Mouse (Mus musculus): ENCODE measurements at regions not wholly inside any gene's neighbourhood (a gene's known extent, or its start where the extent isn't known, plus 50 kb on each side); places are given as distances from the start of the nearest gene placed in this dataset.

GRCm38 (mm10) chr9:33858511-33858910 is 627.2 kb upstream of the Kirrel3 start:
- no peak for DNase-seq (ENCODE audit: low spot score)
- Histone ChIP-seq H3K4me3 (no peak overlapping the region), H3K27ac (no peak overlapping the region), H3K36me3 (no peaks in the 10 kb centered on the region), H3K9me3 (no peaks in the 10 kb centered on the region), H3K4me1 (no peaks in the 10 kb centered on the region), H3K27me3 (ENCODE audit: insufficient read depth, poor library complexity, severe bottlenecking) (no peaks in the 10 kb centered on the region)
- WGBS, result 48% methylated on average over 5 of the region's 5 CpGs

DNA sequence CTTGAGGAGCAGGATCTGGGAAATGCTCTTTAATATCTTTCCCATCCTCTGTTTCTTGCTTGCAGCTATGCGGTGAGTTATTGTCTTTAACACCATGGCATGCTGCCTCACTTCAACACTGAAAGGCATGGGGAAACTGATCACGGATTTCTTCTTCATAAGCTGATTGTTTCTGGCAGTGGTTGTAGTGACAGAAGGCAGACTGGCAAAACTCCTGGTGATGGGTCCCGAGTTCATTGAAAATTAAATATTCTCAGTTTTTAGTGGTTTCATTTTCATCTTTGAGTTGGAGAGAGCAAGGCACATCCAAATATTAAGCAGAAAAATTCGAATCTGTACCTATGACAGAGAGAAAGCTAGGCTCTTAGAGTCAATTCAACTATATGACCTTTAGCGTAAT is 617.0 kb upstream of the Kirrel3 start:
- no peak overlapping the region for H3K27ac ChIP-seq
- WGBS, result 76% methylated on average over 5 of the region's 5 CpGs

GRCm38 (mm10) chr9:33887279-33887678 is 598.4 kb upstream of the Kirrel3 start:
- no peak for DNase-seq (ENCODE audit: low spot score)
- no peak overlapping the region for H3K4me3 ChIP-seq
- H3K36me3 ChIP-seq, result no peaks in the 10 kb centered on the region
- no peaks in the 10 kb centered on the region for H3K9me3 ChIP-seq
- no peaks in the 10 kb centered on the region for H3K4me1 ChIP-seq
- WGBS, result 69% methylated on average over 2 of the region's 2 CpGs
- H3K27me3 ChIP-seq (ENCODE audit: insufficient read depth, poor library complexity, severe bottlenecking), result no peaks in the 10 kb centered on the region
- no peak overlapping the region for H3K27ac ChIP-seq

More for the DNA sequence above, 617.0 kb upstream of the Kirrel3 start:
- Histone ChIP-seq H3K4me3 (no peak overlapping the region), H3K4me1 (no peaks in the 10 kb centered on the region), H3K36me3 (no peaks in the 10 kb centered on the region), H3K9me3 (no peaks in the 10 kb centered on the region), H3K27me3 (ENCODE audit: insufficient read depth, poor library complexity, severe bottlenecking) (no peaks in the 10 kb centered on the region)
- no peak for DNase-seq (ENCODE audit: low spot score)

- Histone ChIP-seq H3K4me1 (no peaks in the 10 kb centered on the region), H3K9me3 (no peaks in the 10 kb centered on the region), H3K27me3 (ENCODE audit: insufficient read depth, poor library complexity, severe bottlenecking) (no peaks in the 10 kb centered on the region), H3K4me3 (no peak overlapping the region), H3K36me3 (no peaks in the 10 kb centered on the region), H3K27ac (no peak overlapping the region)
- DNase-seq (ENCODE audit: low spot score), result no peak
- 66% methylated on average over 3 of the region's 3 CpGs for WGBS
These were observed 593.7 kb upstream of the Kirrel3 start for GRCm38 (mm10) chr9:33892001-33892400.

DNA sequence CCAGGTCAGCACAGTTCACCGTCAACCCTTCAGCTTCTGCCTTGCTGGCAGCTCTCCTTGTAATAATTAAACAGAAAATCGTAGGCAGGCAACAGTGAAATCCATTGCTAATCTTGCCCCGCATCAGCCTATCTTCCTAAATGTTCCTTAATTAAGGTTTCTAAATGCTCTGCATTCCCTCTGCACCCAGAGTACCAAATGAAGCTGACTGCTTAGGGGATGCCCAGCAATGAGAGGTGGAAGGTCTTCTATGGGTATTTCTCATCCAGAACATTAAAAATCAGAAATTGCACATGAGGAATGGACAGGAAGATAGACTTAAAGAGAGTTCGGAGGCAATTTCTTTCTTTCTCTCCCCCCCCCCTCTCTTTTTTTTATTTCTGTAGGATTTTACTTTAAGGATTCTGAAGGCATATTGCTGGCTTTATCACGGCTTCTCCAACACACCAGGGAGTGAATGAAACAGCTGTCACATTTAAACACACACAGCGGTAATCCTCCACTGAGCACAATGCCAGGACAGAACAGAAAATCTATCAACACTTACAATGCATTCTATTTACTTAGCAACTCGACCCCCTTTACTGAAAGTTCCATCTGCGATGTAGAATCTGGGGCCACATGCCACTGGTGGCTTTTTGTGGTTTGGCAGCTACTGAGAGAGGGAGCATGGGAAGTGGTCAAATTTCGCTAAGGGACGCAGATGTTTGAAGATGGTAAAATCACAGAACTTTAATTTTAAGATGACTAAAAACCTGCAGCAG is 584.2 kb upstream of the Kirrel3 start:
- Histone ChIP-seq H3K36me3 (no peaks in the 10 kb centered on the region), H3K4me3 (no peak overlapping the region), H3K9me3 (no peaks in the 10 kb centered on the region), H3K27me3 (ENCODE audit: insufficient read depth, poor library complexity, severe bottlenecking) (no peaks in the 10 kb centered on the region), H3K27ac (no peak overlapping the region), H3K4me1 (no peaks in the 10 kb centered on the region)
- no peak for DNase-seq (ENCODE audit: low spot score)
- WGBS, result 64% methylated on average over 10 of the region's 10 CpGs

DNA sequence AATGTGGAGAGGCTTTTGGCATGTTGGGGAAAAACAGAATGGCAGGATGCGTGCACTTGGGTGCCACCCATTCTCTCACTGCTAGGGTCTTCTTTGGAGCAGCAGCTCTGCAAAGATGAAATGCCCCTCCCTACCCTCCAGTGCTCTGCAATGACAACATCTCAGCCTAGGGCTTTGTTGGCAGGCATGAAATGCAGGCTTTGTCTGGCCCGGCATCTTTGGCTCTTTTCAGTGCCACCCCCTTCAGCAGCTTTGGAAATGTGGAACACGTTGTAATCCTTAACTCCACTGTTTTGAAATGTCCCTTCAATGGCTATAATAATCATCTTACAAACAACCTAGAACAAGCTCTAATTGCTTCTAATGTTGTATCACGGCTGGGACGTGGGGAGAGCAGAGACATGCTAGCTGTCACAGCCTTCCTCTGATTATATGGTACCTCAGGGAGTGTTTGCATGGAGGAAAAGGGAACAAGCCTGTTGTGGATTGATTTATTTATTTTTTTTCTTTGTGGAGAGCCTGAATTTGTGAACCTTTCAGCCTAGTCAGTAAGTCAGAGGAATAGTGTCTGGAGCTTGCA is 581.6 kb upstream of the Kirrel3 start:
- H3K9me3 ChIP-seq, result no peaks in the 10 kb centered on the region
- H3K36me3 ChIP-seq, result no peaks in the 10 kb centered on the region
- H3K4me1 ChIP-seq, result no peaks in the 10 kb centered on the region
- no peaks in the 10 kb centered on the region for H3K27me3 ChIP-seq (ENCODE audit: insufficient read depth, poor library complexity, severe bottlenecking)
- no peak overlapping the region for H3K27ac ChIP-seq
- no peak for DNase-seq (ENCODE audit: low spot score)
- 71% methylated on average over 5 of the region's 5 CpGs for WGBS
- no peak overlapping the region for H3K4me3 ChIP-seq

GRCm38 (mm10) chr9:33914919-33915318 is 570.8 kb upstream of the Kirrel3 start:
- H3K4me1 ChIP-seq, result no peaks in the 10 kb centered on the region
- WGBS, result 90% methylated on average over 4 of the region's 4 CpGs
- H3K4me3 ChIP-seq, result no peak overlapping the region
- no peaks in the 10 kb centered on the region for H3K9me3 ChIP-seq
- H3K27me3 ChIP-seq (ENCODE audit: insufficient read depth, poor library complexity, severe bottlenecking), result no peaks in the 10 kb centered on the region
- no peak overlapping the region for H3K27ac ChIP-seq
- no peaks in the 10 kb centered on the region for H3K36me3 ChIP-seq
- DNase-seq (ENCODE audit: low spot score), result no peak

DNA sequence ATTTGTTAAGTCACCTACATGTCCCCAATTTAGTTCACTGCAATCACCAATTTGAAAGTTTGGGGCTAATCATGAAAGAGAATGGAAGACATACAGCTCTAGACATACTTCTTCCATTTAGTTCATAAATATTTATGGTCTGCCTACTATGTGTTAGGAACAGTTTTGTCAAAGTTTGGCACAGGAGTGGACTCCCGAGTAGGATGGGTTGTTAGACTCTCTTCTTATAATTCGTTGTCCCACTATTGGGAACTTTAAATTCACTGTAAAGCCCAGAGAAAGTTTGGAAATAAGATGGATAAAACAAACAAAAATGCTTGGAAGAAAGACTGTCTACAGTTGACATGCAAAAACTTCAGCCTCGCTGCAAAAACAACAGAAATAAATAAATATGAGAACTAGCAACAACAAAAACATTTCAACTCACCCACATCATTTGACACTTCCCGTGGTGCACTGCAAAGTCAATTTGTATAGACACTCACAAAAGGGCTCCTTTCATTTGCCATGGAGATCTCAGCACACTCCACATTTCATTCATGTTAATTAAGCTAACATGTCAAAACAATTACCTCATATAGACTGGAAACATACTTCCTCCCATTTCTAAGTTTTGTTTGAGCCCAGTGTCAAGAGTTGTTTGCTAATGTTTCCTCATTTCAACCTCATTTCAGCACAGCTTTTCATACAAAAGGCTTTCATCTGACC is 570.2 kb upstream of the Kirrel3 start:
- Histone ChIP-seq H3K27ac (no peak overlapping the region), H3K9me3 (no peaks in the 10 kb centered on the region), H3K36me3 (no peaks in the 10 kb centered on the region), H3K4me3 (no peak overlapping the region), H3K4me1 (no peaks in the 10 kb centered on the region), H3K27me3 (ENCODE audit: insufficient read depth, poor library complexity, severe bottlenecking) (no peaks in the 10 kb centered on the region)
- no peak for DNase-seq (ENCODE audit: low spot score)
- 83% methylated on average over 4 of the region's 4 CpGs for WGBS

- 70% methylated on average over 4 of the region's 4 CpGs for WGBS
- H3K4me3 ChIP-seq, result no peak overlapping the region
- no peaks in the 10 kb centered on the region for H3K27me3 ChIP-seq (ENCODE audit: insufficient read depth, poor library complexity, severe bottlenecking)
- DNase-seq (ENCODE audit: low spot score), result no peak
- H3K36me3 ChIP-seq, result no peaks in the 10 kb centered on the region
- no peak overlapping the region for H3K27ac ChIP-seq
- H3K9me3 ChIP-seq, result no peaks in the 10 kb centered on the region
- H3K4me1 ChIP-seq, result no peaks in the 10 kb centered on the region
These were observed 555.4 kb upstream of the Kirrel3 start for GRCm38 (mm10) chr9:33930286-33930685.

- Histone ChIP-seq H3K27ac (no peak overlapping the region), H3K36me3 (no peaks in the 10 kb centered on the region), H3K9me3 (no peaks in the 10 kb centered on the region), H3K4me3 (no peak overlapping the region), H3K4me1 (no peaks in the 10 kb centered on the region), H3K27me3 (ENCODE audit: insufficient read depth, poor library complexity, severe bottlenecking) (no peaks in the 10 kb centered on the region)
- no peak for DNase-seq (ENCODE audit: low spot score)
- WGBS, result 88% methylated on average over 5 of the region's 5 CpGs
These were observed 551.6 kb upstream of the Kirrel3 start for GRCm38 (mm10) chr9:33934071-33934470.

DNA sequence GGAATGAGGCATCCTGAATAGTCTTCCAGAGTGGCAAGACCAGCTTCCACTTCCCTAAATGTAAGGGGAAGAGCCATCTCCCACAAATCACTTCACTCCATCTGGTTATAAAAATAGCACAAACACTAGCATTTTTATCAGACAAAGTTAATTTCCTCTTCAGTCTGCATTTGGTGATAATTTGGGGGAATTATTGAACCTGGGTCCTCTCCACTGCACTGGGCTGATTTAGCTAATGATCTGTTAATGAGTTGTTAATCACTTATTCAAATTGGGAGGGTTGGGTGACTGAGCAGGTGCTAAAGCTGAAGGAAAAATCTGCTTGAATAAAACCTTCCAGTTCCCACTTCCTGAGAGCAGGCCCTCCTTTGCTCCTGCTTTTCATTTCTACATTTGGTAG is 531.4 kb upstream of the Kirrel3 start:
- H3K27ac ChIP-seq, result no peak overlapping the region
- no peak for DNase-seq (ENCODE audit: low spot score)
- H3K4me3 ChIP-seq, result no peak overlapping the region
- no peaks in the 10 kb centered on the region for H3K27me3 ChIP-seq (ENCODE audit: insufficient read depth, poor library complexity, severe bottlenecking)
- no peaks in the 10 kb centered on the region for H3K36me3 ChIP-seq
- no peaks in the 10 kb centered on the region for H3K4me1 ChIP-seq
- no peaks in the 10 kb centered on the region for H3K9me3 ChIP-seq

All from heart, embryonic 10.5 days (tissue).